14 mouse cellular contexts compared by ENCODE assay signal in the genomic region with DNA sequence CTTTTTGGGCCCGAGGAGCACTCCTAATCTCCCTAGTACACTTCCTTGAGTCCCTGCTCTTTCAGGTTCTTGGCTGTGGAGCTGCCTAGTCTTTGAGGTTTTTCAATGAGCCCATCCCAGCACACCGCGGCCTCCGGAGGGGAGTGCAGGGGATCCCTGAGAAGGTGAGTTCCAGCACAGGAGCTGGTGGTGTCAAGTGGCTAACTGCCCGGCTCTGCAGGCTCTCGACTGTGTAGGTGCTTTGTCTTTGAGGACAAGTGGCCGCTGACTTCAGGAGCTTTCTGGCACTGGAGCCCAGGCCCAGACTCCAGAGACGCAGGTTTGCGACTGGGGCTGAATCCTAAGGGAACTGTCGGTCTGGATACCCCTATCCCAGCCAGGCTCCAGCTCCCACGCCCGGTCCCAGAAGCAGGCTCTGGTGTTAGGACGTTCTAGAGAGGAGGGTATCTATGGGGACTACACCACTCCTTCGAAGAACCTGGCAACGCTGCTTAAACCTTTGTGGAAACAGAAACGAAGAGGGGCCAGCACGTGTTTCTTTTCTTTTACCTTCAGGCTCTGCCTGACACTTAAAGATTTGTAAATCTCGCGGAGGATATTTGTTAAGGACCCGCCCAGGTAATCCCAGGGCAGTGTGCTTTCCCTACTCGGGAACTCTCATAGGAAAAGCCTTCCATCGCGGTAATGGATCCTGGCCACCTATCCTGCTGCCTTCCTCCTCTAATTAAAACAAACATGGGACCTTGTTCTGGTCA. TPM values are rescaled to one million over a fixed set of nuclear protein-coding genes. Genes with fewer than 3 reads are reported as not detected.
DNase-seq lines count a peak whose midpoint lies in the region; ATAC-seq and TF ChIP-seq lines count a peak whose summit lies in the region.
"Had no signal": no experiment of that assay in that cellular context is flagged by ENCODE, and none has a peak within 500 bp of the region (broad histone marks: within the 10 kb centered on the region; RNA-seq: fewer than 3 reads in every experiment).

No protein-coding gene starts in this region.

- no peak overlapping the region for H3K27ac ChIP-seq in hindbrain, embryonic 11.5 days (ENCODE audit: low read depth, low read length)
- H3K27ac ChIP-seq in hindbrain, embryonic 16.5 days (ENCODE audit: low read depth, low read length) = no peak overlapping the region
- no peak overlapping the region for H3K27ac ChIP-seq in hindbrain, postnatal 0 days
- H3K27ac ChIP-seq: liver, embryonic 12.5 days had no signal

- peak overlapping the region; percentile 28 for H3K4me2 ChIP-seq in hindbrain, embryonic 11.5 days (replicated peaks; ENCODE audit: low read depth, low read length)
- H3K4me2 ChIP-seq in hindbrain, embryonic 16.5 days (ENCODE audit: low read length) = no peak overlapping the region
- no peak overlapping the region for H3K4me2 ChIP-seq in hindbrain, postnatal 0 days (ENCODE audit: low read depth, low read length)
- H3K4me2 ChIP-seq: liver, embryonic 12.5 days had no signal

- peaks cover 63% of the 10 kb centered on the region for H3K27me3 ChIP-seq in hindbrain, embryonic 11.5 days (ENCODE audit: control insufficient read depth, insufficient read depth, low read length)
- peaks cover 50% of the 10 kb centered on the region for H3K27me3 ChIP-seq in hindbrain, embryonic 16.5 days (replicated peaks; ENCODE audit: control insufficient read depth, insufficient read depth, low read length)
- H3K27me3 ChIP-seq in E14TG2a.4 (ENCODE audit: insufficient read depth, low read length) = peaks cover 78% of the 10 kb centered on the region
- peaks cover 81% of the 10 kb centered on the region for H3K27me3 ChIP-seq in hindbrain, postnatal 0 days (ENCODE audit: insufficient read depth, low read length)

- peak; percentile 46; the same call in 1 of the 2 replicates for ATAC-seq in hindbrain, embryonic 11.5 days (ENCODE audit: low FRiP score)
- no peak for ATAC-seq in hindbrain, embryonic 16.5 days
- ATAC-seq in hindbrain, postnatal 0 days = no peak
- ATAC-seq: liver, embryonic 12.5 days had no signal

- no peaks in the 10 kb centered on the region for H3K9me3 ChIP-seq in hindbrain, embryonic 11.5 days (ENCODE audit: control insufficient read depth, low read length)
- H3K9me3 ChIP-seq in hindbrain, embryonic 16.5 days (ENCODE audit: control insufficient read depth, low read length) = no peaks in the 10 kb centered on the region
- no peaks in the 10 kb centered on the region for H3K9me3 ChIP-seq in E14TG2a.4 (ENCODE audit: low read length)
- no peaks in the 10 kb centered on the region for H3K9me3 ChIP-seq in hindbrain, postnatal 0 days (ENCODE audit: low read length)
- H3K9me3 ChIP-seq: liver, embryonic 12.5 days had no signal

- H3K4me3 ChIP-seq in hindbrain, embryonic 11.5 days (ENCODE audit: low read depth, low read length) = peak overlapping the region; percentile 4; the same call in 1 of the 2 replicates
- no peak overlapping the region for H3K4me3 ChIP-seq in hindbrain, embryonic 16.5 days (ENCODE audit: low read length)
- H3K4me3 ChIP-seq in E14TG2a.4 (replicated peaks; ENCODE audit: low read length) = 0 out of 2 replicates have a peak overlapping the region, but pooled peaks have one; percentile 23
- H3K4me3 ChIP-seq in hindbrain, postnatal 0 days (ENCODE audit: low read length) = 0 out of 2 replicates have a peak overlapping the region, but pooled peaks have one; percentile 2
- H3K4me3 ChIP-seq: liver, embryonic 12.5 days had no signal

- peak; percentile 43 for DNase-seq in embryo, embryonic 10.5 days (ENCODE audit: low spot score)
- no peak for DNase-seq in embryo, embryonic 10 days (ENCODE audit: low spot score)
- peak; percentile 52 for DNase-seq in hindbrain, embryonic 11.5 days (ENCODE audit: low spot score)
- no peak for DNase-seq in hindbrain, postnatal 0 days (ENCODE audit: low spot score)
- no peak for DNase-seq in lung, postnatal 10 days
- DNase-seq in liver = no peak
- DNase-seq: cerebellum, postnatal 10 days; gastrocnemius, postnatal 36 days; kidney, adult 18-20 months had no signal

- H3K9ac ChIP-seq in hindbrain, embryonic 11.5 days (ENCODE audit: low read depth, low read length) = no peak overlapping the region
- H3K9ac ChIP-seq in hindbrain, embryonic 16.5 days (ENCODE audit: low read depth, low read length) = no peak overlapping the region
- no peak overlapping the region for H3K9ac ChIP-seq in hindbrain, postnatal 0 days (replicated peaks; ENCODE audit: low read length)
- H3K9ac ChIP-seq: liver, embryonic 12.5 days had no signal

- H3K4me1 ChIP-seq in hindbrain, embryonic 11.5 days (replicated peaks; ENCODE audit: control insufficient read depth, insufficient read depth, low read length) = no peaks in the 10 kb centered on the region; the same call in 1 of the 2 replicates
- H3K4me1 ChIP-seq in hindbrain, embryonic 16.5 days (ENCODE audit: control insufficient read depth, insufficient read depth, low read depth, low read length) = peaks cover 3% of the 10 kb centered on the region
- peaks cover 37% of the 10 kb centered on the region for H3K4me1 ChIP-seq in E14TG2a.4 (replicated peaks; ENCODE audit: low read depth, low read length)
- 0 out of 2 replicates have a peak, but pooled peaks cover 4% of the 10 kb centered on the region for H3K4me1 ChIP-seq in hindbrain, postnatal 0 days (ENCODE audit: insufficient read depth, low read length)

- H3K36me3 ChIP-seq in hindbrain, embryonic 11.5 days (ENCODE audit: control insufficient read depth, insufficient read depth, low read length) = no peaks in the 10 kb centered on the region
- H3K36me3 ChIP-seq in hindbrain, embryonic 16.5 days (ENCODE audit: control insufficient read depth, insufficient read depth, low read length) = no peaks in the 10 kb centered on the region
- H3K36me3 ChIP-seq in E14TG2a.4 (ENCODE audit: insufficient read depth, low read length) = no peaks in the 10 kb centered on the region
- H3K36me3 ChIP-seq in hindbrain, postnatal 0 days (ENCODE audit: insufficient read depth, low read length) = no peaks in the 10 kb centered on the region
- H3K36me3 ChIP-seq: liver, embryonic 12.5 days had no signal

- 2% methylated on average over 23 of the region's 23 CpGs for WGBS in hindbrain, embryonic 11.5 days
- WGBS in hindbrain, embryonic 16.5 days = 9% methylated on average over 23 of the region's 23 CpGs
- 6% methylated on average over 23 of the region's 23 CpGs for WGBS in hindbrain, postnatal 0 days

- no peak for TF ChIP-seq CTCF in E14TG2a.4 (conservative IDR thresholded peaks at IDR 0.05; ENCODE audit: low read length)
- TF ChIP-seq CTCF in hindbrain, postnatal 0 days (IDR thresholded peaks at IDR 0.05; ENCODE audit: low read depth) = no peak

RNA-seq across cellular contexts. Expression of a gene that starts 5.4 kb away (rescaled TPM):
- 46.6 and 58.5 TPM in 2 replicates for polyA plus RNA-seq in hindbrain, embryonic 11.5 days (2014; fragmentation: Nextera tagmentation; extraction: Ambion mirVana)
- 5.0 and 6.7 TPM in 2 replicates for polyA plus RNA-seq in hindbrain, embryonic 16.5 days (2015; fragmentation: Nextera tagmentation; extraction: Ambion mirVana)
- total RNA-seq in hindbrain, postnatal 0 days (2014; rRNA removed) = 1.3 TPM in 1 of 2 replicates, not detected in the other
- polyA plus RNA-seq in hindbrain, postnatal 0 days (2015; fragmentation: Nextera tagmentation; extraction: Ambion mirVana) = 1.8 and 1.9 TPM in 2 replicates
- total RNA-seq: gastrocnemius, postnatal 36 days; layer of hippocampus, postnatal 14 days; MEL had no signal
- polyA plus RNA-seq: liver, embryonic 12.5 days had no signal

Comparison
In these comparisons a context has a peak if more than half of its experiments do, and no peak if none do; other contexts are left out.
1. DNase-seq: peak in embryo, embryonic 10.5 days (single experiment) and hindbrain, embryonic 11.5 days (single experiment); none in embryo, embryonic 10 days (single experiment), hindbrain, postnatal 0 days (single experiment), lung, postnatal 10 days (single experiment) and liver (single experiment).